ENCODE assay signal across 26 mouse cellular contexts in genomic region chr6:43247396-43247795, GRCm38 (mm10). TPM values are rescaled to one million over a fixed set of nuclear protein-coding genes. Genes with fewer than 3 reads are reported as not detected.
"Had no signal": no experiment of that assay in that cellular context is flagged by ENCODE, and none has a peak within 500 bp of the region (broad histone marks: within the 10 kb centered on the region; RNA-seq: fewer than 3 reads in every experiment).

No protein-coding gene starts in this region.

- DNase-seq: liver, postnatal 0 days; lung, adult 2 months; lung, postnatal 36 days; right cerebral cortex, postnatal 14 days; thymus, adult 2 months; thymus, postnatal 25 days; thymus, postnatal 4 days had no signal

- H3K4me3 ChIP-seq: liver, embryonic 15.5 days; lung, embryonic 15.5 days; megakaryocyte, embryonic 14.5 days; midbrain, embryonic 13.5 days; midbrain, embryonic 15.5 days; neural tube, embryonic 13.5 days; neural tube, embryonic 15.5 days; stomach, embryonic 15.5 days had no signal

- H3K36me3 ChIP-seq: liver, embryonic 15.5 days; lung, embryonic 15.5 days; midbrain, embryonic 13.5 days; midbrain, embryonic 15.5 days; neural tube, embryonic 13.5 days; neural tube, embryonic 15.5 days; stomach, embryonic 15.5 days had no signal

- H3K27me3 ChIP-seq: liver, embryonic 15.5 days; lung, embryonic 15.5 days; midbrain, embryonic 13.5 days; midbrain, embryonic 15.5 days; neural tube, embryonic 13.5 days; neural tube, embryonic 15.5 days; stomach, embryonic 15.5 days had no signal

- H3K4me2 ChIP-seq: liver, embryonic 15.5 days; lung, embryonic 15.5 days; midbrain, embryonic 11.5 days; midbrain, embryonic 13.5 days; midbrain, embryonic 15.5 days; neural tube, embryonic 13.5 days; neural tube, embryonic 15.5 days; stomach, embryonic 15.5 days had no signal

RNA-seq across cellular contexts. Expression of gene Olfr47, which starts 16.1 kb away (rescaled TPM):
- total RNA-seq: megakaryocyte progenitor cell, adult 5-6 weeks; midbrain, postnatal 0 days; monocyte, adult 5-6 weeks had no signal
- polyA plus RNA-seq: liver, embryonic 15.5 days; liver, postnatal 0 days; lung, adult 2 months; lung, embryonic 15.5 days; lung, postnatal 0 days; macrophage; midbrain, embryonic 11.5 days; midbrain, embryonic 13.5 days; midbrain, embryonic 15.5 days; midbrain, postnatal 0 days; neural tube, embryonic 11.5 days; neural tube, embryonic 13.5 days; neural tube, embryonic 15.5 days; spleen, adult 2 months; stomach, embryonic 15.5 days; stomach, postnatal 0 days; testis, adult 2 months; thymus, adult 2 months; urinary bladder, adult 2 months had no signal

RNA-seq across cellular contexts. Expression of gene Olfr434, which starts 34.6 kb away (rescaled TPM):
- total RNA-seq: megakaryocyte progenitor cell, adult 5-6 weeks; midbrain, postnatal 0 days; monocyte, adult 5-6 weeks had no signal
- polyA plus RNA-seq: liver, embryonic 15.5 days; liver, postnatal 0 days; lung, adult 2 months; lung, embryonic 15.5 days; lung, postnatal 0 days; macrophage; midbrain, embryonic 11.5 days; midbrain, embryonic 13.5 days; midbrain, embryonic 15.5 days; midbrain, postnatal 0 days; neural tube, embryonic 11.5 days; neural tube, embryonic 13.5 days; neural tube, embryonic 15.5 days; spleen, adult 2 months; stomach, embryonic 15.5 days; stomach, postnatal 0 days; testis, adult 2 months; thymus, adult 2 months; urinary bladder, adult 2 months had no signal

RNA-seq across cellular contexts. Expression of gene Olfr435, which starts 50.5 kb away (rescaled TPM):
- total RNA-seq: megakaryocyte progenitor cell, adult 5-6 weeks; midbrain, postnatal 0 days; monocyte, adult 5-6 weeks had no signal
- polyA plus RNA-seq: liver, embryonic 15.5 days; liver, postnatal 0 days; lung, adult 2 months; lung, embryonic 15.5 days; lung, postnatal 0 days; macrophage; midbrain, embryonic 11.5 days; midbrain, embryonic 13.5 days; midbrain, embryonic 15.5 days; midbrain, postnatal 0 days; neural tube, embryonic 11.5 days; neural tube, embryonic 13.5 days; neural tube, embryonic 15.5 days; spleen, adult 2 months; stomach, embryonic 15.5 days; stomach, postnatal 0 days; testis, adult 2 months; thymus, adult 2 months; urinary bladder, adult 2 months had no signal
